Mouse (Mus musculus): ENCODE measurements around the gene Ttc28.

The Ttc28 gene

GRCm38 (mm10) chr5:110889945-110890344 lies 10.3 kb downstream of the Ttc28 start:
- no peak for DNase-seq

- DNase-seq = no peak
These were observed 11.0 kb downstream of the Ttc28 start for GRCm38 (mm10) chr5:110890561-110890960.

GRCm38 (mm10) chr5:110897114-110897788 lies 17.6 kb downstream of the Ttc28 start:
- peak; percentile 46 for DNase-seq

- DNase-seq = peak; percentile 21
These were observed 18.6 kb downstream of the Ttc28 start for GRCm38 (mm10) chr5:110898169-110898568.

GRCm38 (mm10) chr5:110898785-110899184 lies 19.2 kb downstream of the Ttc28 start:
- no peak for DNase-seq

- DNase-seq = no peak
These were observed 20.7 kb downstream of the Ttc28 start for GRCm38 (mm10) chr5:110900331-110900730.

GRCm38 (mm10) chr5:110906708-110907107 lies 27.1 kb downstream of the Ttc28 start:
- DNase-seq = no peak

GRCm38 (mm10) chr5:110908879-110909278 lies 29.3 kb downstream of the Ttc28 start:
- peak; percentile 9 for DNase-seq

GRCm38 (mm10) chr5:110909955-110910589 lies 30.5 kb downstream of the Ttc28 start:
- DNase-seq = no peak

GRCm38 (mm10) chr5:110914859-110915258 lies 35.3 kb downstream of the Ttc28 start:
- no peak for DNase-seq

GRCm38 (mm10) chr5:110916241-110916640 lies 36.6 kb downstream of the Ttc28 start:
- DNase-seq = no peak

GRCm38 (mm10) chr5:110919541-110919940 lies 39.9 kb downstream of the Ttc28 start:
- DNase-seq = no peak

GRCm38 (mm10) chr5:110923336-110923735 lies 43.7 kb downstream of the Ttc28 start:
- DNase-seq = peak; percentile 20

- no peak for DNase-seq
These were observed 45.0 kb downstream of the Ttc28 start for GRCm38 (mm10) chr5:110924636-110925035.

- no peak for DNase-seq
These were observed 46.2 kb downstream of the Ttc28 start for GRCm38 (mm10) chr5:110925804-110926203.

- DNase-seq = no peak
These were observed 48.7 kb downstream of the Ttc28 start for GRCm38 (mm10) chr5:110928289-110928688.

- no peak for DNase-seq
These were observed 49.7 kb downstream of the Ttc28 start for GRCm38 (mm10) chr5:110929306-110929705.

- DNase-seq = no peak
These were observed 57.0 kb downstream of the Ttc28 start for GRCm38 (mm10) chr5:110936606-110937005.

GRCm38 (mm10) chr5:110944326-110944725 lies 64.7 kb downstream of the Ttc28 start:
- no peak for DNase-seq

GRCm38 (mm10) chr5:110948476-110949399 lies 69.1 kb downstream of the Ttc28 start:
- DNase-seq = peak; percentile 59

GRCm38 (mm10) chr5:110949791-110950190 lies 70.2 kb downstream of the Ttc28 start:
- DNase-seq = no peak

GRCm38 (mm10) chr5:110958196-110958595 lies 78.6 kb downstream of the Ttc28 start:
- no peak for DNase-seq

- no peak for DNase-seq
These were observed 80.5 kb downstream of the Ttc28 start for GRCm38 (mm10) chr5:110960067-110960466.

- DNase-seq = no peak
These were observed 81.3 kb downstream of the Ttc28 start for GRCm38 (mm10) chr5:110960890-110961289.
